Mouse (Mus musculus) adrenal gland, adult 18-20 months (tissue): ENCODE results near the gene Birc7. TPM values are rescaled to one million over a fixed set of nuclear protein-coding genes. Genes with fewer than 3 reads are reported as not detected.

Source experiments
- DNase-seq, 2 experiments: peaks; one replicate each; pipeline ENCODE4 v3.0.0; 2021 to 2022; ENCODE audit warnings: low spot score in 2 of 2
- microRNA-seq, 2 experiments: library from miRNA; unstranded; fragments of <30 nt; microRNA quantifications; one replicate each; pipeline ENCODE4 v1.2.0; 2021; ENCODE audit warnings: borderline number of aligned reads in 2 of 2
- total RNA-seq, 2 experiments: library from RNA; stranded (reverse); gene quantifications; 1 replicate in 1 of 2; 2 replicates in 1 of 2; pipeline ENCODE4 v1.2.3; 2021

Birc7 gene
- total RNA-seq, 2 experiments from 2014 or later, result not detected

- no peak for DNase-seq
Measured at GRCm38 (mm10) chr2:180966092-180966882, 37.5 kb downstream of the Birc7 start.

DNA sequence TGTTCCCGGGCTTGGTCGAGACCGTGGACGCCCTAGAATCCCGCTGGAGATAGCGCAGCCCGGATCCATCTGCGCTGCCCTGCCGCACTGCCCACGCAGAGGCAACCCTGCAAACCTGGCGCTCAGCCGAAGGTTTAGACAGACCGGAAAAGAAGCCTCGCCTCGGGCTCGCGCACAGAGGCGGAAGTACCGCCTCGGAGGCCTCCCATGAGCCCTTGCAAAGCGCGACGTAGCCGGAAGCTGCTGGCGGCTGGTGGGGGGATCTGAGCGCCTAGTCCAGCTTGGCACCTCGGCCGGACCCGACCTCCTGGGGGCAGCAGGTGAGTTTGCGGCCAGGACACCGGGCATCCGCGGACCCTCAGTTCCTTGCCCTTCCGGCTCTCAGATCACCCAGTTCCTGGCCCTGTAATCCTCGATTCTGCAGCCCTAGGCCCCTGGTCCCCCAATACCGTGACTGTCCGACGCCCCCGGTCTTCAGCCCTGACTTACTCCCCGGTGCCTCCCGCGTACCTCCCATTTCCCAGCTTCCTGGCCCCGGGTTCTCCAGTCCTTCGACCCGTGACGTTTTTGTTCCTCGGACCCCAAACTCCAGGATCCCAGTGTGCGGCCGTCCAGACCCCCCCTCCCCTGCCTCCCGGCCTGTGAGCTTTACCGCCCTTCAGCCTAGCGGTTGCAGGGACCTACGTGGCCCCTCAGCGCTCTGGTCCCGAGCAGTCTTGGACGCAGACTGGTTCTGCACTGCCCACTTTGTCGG is 38.4 kb downstream of the Birc7 start, which contains the start of gene Arfgap1:
Gene Arfgap1, plus strand, starts transcription at position 216 of the 754 bp plus-strand sequence.
- peak; percentile 89 to 91 for DNase-seq

DNA sequence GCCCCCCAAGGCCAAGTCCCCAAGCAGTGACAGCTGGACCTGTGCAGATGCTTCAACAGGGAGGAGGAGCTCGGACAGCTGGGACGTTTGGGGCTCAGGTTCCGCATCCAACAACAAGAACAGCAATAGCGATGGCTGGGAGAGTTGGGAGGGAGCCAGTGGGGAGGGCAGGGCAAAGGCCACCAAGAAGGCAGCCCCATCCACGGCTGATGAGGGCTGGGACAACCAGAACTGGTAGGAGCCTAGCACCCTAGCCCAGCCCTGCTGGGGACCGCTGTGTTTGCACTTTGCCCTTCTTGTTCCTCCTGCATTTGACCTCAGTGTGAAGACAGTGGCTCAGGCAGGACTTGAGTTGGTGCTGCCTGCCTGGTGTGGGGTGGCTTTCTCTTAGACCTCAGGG is 52.3 kb downstream of the Birc7 start:
- DNase-seq, result no peak

Small RNAs within 50 kb of the gene (microRNA-seq; reads per million reads assigned to microRNA genes)
- gene Mir124a-3, result 0 reads per million in 2 experiments

Other genes with a start within 250 kb of the Birc7 start
- gene Dido1, start 219.0 kb upstream of the Birc7 start, total RNA-seq, result 10 to 100 TPM; 36.7 to 38.3 TPM
- 10 to 100 TPM; 50.0 to 60.2 TPM for gene Gid8, start 218.9 kb upstream of the Birc7 start, total RNA-seq
- gene Slc17a9, start 203.8 kb upstream of the Birc7 start, total RNA-seq, result 1 to 10 TPM; 1.5 TPM
- not detected for gene Bhlhe23, start 152.1 kb upstream of the Birc7 start, total RNA-seq
- gene Ythdf1, start 8.1 kb upstream of the Birc7 start, total RNA-seq, result 10 to 100 TPM; 48.5 to 51.9 TPM
- gene Nkain4, start 25.7 kb downstream of the Birc7 start, total RNA-seq, result 10 to 100 TPM in 1 of 2 experiments, 1 to 10 TPM in 1; 6.8 to 11.8 TPM
- 10 to 100 TPM; 48.1 to 53.3 TPM for gene Arfgap1, start 38.2 kb downstream of the Birc7 start, total RNA-seq
- 1 to 10 TPM; 2.3 to 2.8 TPM for gene Col20a1, start 57.5 kb downstream of the Birc7 start, total RNA-seq
- 10 to 100 TPM in 1 of 2 experiments, 1 to 10 TPM in 1; 4.3 to 26.9 TPM for gene Chrna4, start 114.5 kb downstream of the Birc7 start, total RNA-seq
- 1 to 10 TPM; 5.2 to 7.3 TPM for gene Kcnq2, start 206.3 kb downstream of the Birc7 start, total RNA-seq
- gene Eef1a2, start 228.0 kb downstream of the Birc7 start, total RNA-seq, result 10 to 100 TPM; 55.1 to 71.0 TPM